Mouse (Mus musculus) midbrain, embryonic 13.5 days (tissue): ENCODE data around the gene Plppr5. TPM values are rescaled to one million over a fixed set of nuclear protein-coding genes. Genes with fewer than 3 reads are reported as not detected.

Experiments used
- ATAC-seq: fragments of 200-750 bp; cut with Nextera tagmentation; 2 replicates; pipeline ENCODE4 v1.8.0; 2017; ENCODE audit warnings: mild to moderate bottlenecking, moderate TSS enrichment, moderate library complexity
- H3K27ac ChIP-seq: fragments of 300-500 bp; sonication (generic); 2 replicates; pipeline ENCODE4 v1.5.1; 2015; ENCODE audit warnings: inconsistent platforms, mild to moderate bottlenecking, moderate library complexity
- H3K27me3 ChIP-seq: fragments of 300-500 bp; sonication (generic); 2 replicates; pipeline ENCODE4 v1.6.1; 2015; ENCODE audit warnings: mild to moderate bottlenecking, inconsistent platforms
- H3K36me3 ChIP-seq: fragments of 300-500 bp; sonication (generic); 2 replicates; pipeline ENCODE4 v1.6.1; 2015; ENCODE audit warnings: mild to moderate bottlenecking, inconsistent platforms
- H3K4me1 ChIP-seq: fragments of 300-500 bp; sonication (generic); replicated peaks from 2 replicates; pipeline ENCODE4 v1.6.1; 2015; ENCODE audit warnings: inconsistent platforms
- H3K4me2 ChIP-seq: fragments of 300-500 bp; sonication (generic); replicated peaks from 2 replicates; pipeline ENCODE4 v1.6.1; 2015; ENCODE audit warnings: moderate library complexity, mild to moderate bottlenecking, inconsistent platforms
- H3K4me3 ChIP-seq: fragments of 300-500 bp; sonication (generic); replicated peaks from 2 replicates; pipeline ENCODE4 v1.5.1; 2015; ENCODE audit warnings: mild to moderate bottlenecking, inconsistent platforms
- H3K9ac ChIP-seq: fragments of 300-500 bp; sonication (generic); replicated peaks from 2 replicates; pipeline ENCODE4 v1.6.1; 2015; ENCODE audit warnings: mild to moderate bottlenecking, inconsistent platforms
- H3K9me3 ChIP-seq: fragments of 300-500 bp; sonication (generic); 2 replicates; pipeline ENCODE4 v1.6.1; 2016; ENCODE audit warnings: mild to moderate bottlenecking, inconsistent platforms
- WGBS: fragments of 180-500 bp; shearing (Covaris S2); methylation state at CpG from one replicate; pipeline ENCODE4 v1.1.7; 2015; 5-methylcytosine and 5-hydroxymethylcytosine counted together
- polyA plus RNA-seq: library from polyadenylated mRNA; unstranded; fragments of >200 nt; fragmentation: Nextera tagmentation; extraction: Ambion mirVana; gene quantifications from 2 replicates; pipeline ENCODE4 v1.2.1, GENCODE M21; 2015

Plppr5 gene
- 1.8 and 2.0 TPM in 2 replicates for polyA plus RNA-seq

- 23% methylated on average over 20 of the region's 20 CpGs for WGBS
- peaks cover 15% of the 10 kb centered on the region for H3K4me1 ChIP-seq
- ATAC-seq = peak; percentile 65
- no peaks in the 10 kb centered on the region for H3K36me3 ChIP-seq
- peaks cover 26% of the 10 kb centered on the region for H3K27me3 ChIP-seq
- H3K4me2 ChIP-seq = peak within 1 kb of the TSS; percentile 91
- peak within 1 kb of the TSS; percentile 69 for H3K27ac ChIP-seq
- H3K4me3 ChIP-seq = peak within 1 kb of the TSS; percentile 73
- H3K9ac ChIP-seq = peak within 1 kb of the TSS; percentile 86
- no peaks in the 10 kb centered on the region for H3K9me3 ChIP-seq
These were observed at the start of gene Plppr5 for GRCm38 (mm10) chr3:117574529-117575252. Gene Plppr5 (plus strand): TSS chr3:117574836.

GRCm38 (mm10) chr3:117549899-117550298 lies 24.7 kb upstream of the Plppr5 start:
- 86% methylated on average over 5 of the region's 5 CpGs for WGBS
- H3K4me1 ChIP-seq = no peaks in the 10 kb centered on the region
- no peaks in the 10 kb centered on the region for H3K36me3 ChIP-seq
- no peak overlapping the region for H3K27ac ChIP-seq
- no peaks in the 10 kb centered on the region for H3K9me3 ChIP-seq
- ATAC-seq = no peak
- no peak overlapping the region for H3K4me3 ChIP-seq
- H3K9ac ChIP-seq = no peak overlapping the region
- H3K4me2 ChIP-seq = no peak overlapping the region
- no peaks in the 10 kb centered on the region for H3K27me3 ChIP-seq

GRCm38 (mm10) chr3:117550526-117550925 lies 24.1 kb upstream of the Plppr5 start:
- H3K36me3 ChIP-seq = no peaks in the 10 kb centered on the region
- no peaks in the 10 kb centered on the region for H3K27me3 ChIP-seq
- no peak overlapping the region for H3K4me2 ChIP-seq
- WGBS = 95% methylated on average over 4 of the region's 4 CpGs
- no peak overlapping the region for H3K27ac ChIP-seq
- H3K9ac ChIP-seq = no peak overlapping the region
- no peak overlapping the region for H3K4me3 ChIP-seq
- ATAC-seq = no peak
- no peaks in the 10 kb centered on the region for H3K9me3 ChIP-seq
- no peaks in the 10 kb centered on the region for H3K4me1 ChIP-seq

DNA sequence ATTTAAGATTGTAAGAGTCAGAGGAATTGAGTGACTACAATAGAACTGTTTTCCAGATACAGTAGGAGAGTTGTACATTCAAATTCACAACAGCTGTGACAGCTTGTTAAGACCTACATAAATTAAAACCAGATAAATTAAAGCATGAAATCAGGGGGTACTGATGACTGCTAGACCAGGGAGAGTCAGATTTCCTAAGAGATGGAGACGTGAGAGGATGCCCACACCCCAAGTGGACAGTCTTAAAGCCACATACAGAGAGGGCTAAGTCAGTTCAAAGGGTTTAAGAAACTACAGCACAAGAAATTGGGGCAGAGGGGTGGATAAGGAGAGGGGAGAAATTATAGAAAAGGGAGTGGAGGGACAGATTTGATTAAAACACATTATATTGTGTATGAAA lies 17.7 kb upstream of the Plppr5 start:
- peak; percentile 67; the same call in 1 of the 2 replicates for ATAC-seq
- Histone ChIP-seq H3K27ac (no peak overlapping the region), H3K9ac (no peak overlapping the region), H3K9me3 (0 out of 2 replicates have a peak, but pooled peaks cover 2% of the 10 kb centered on the region), H3K4me1 (no peaks in the 10 kb centered on the region), H3K4me3 (no peak overlapping the region), H3K36me3 (no peaks in the 10 kb centered on the region), H3K4me2 (no peak overlapping the region), H3K27me3 (no peaks in the 10 kb centered on the region)
- WGBS = 35% methylated on average over 1 of the region's 1 CpGs

DNA sequence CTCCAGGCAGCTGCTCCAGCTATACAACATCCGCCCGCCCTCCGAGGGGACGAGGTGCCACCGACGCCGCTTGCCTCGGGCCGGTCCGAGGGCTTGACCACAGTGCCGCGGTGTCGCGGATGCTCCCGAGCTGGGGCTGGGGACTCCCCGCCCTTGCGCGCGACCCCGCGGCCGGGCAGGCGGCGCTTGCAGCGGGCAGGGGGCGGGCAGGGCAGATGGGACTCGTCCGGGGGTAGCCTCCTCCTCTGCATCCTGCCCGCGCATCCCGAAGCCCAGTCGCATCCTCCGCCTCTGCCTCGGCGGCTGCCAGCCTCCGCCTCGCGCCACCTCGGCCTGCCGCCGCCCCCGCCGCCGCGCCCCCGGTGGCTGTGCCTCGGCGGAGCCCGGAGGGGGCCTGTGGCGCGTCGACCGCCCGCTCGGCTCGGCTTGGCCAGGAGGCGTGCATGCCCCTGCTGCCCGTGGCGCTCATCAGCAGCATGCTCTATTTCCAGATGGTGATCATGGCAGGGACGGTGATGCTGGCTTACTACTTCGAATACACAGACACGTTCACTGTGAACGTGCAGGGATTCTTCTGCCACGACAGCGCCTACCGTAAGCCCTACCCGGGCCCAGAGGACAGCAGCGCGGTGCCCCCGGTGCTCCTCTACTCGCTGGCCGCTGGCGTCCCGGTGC lies 754 bp downstream of the Plppr5 start:
- Histone ChIP-seq H3K27ac (peak overlapping the region; percentile 69), H3K27me3 (peaks cover 26% of the 10 kb centered on the region), H3K4me3 (peak overlapping the region; percentile 73), H3K9me3 (no peaks in the 10 kb centered on the region), H3K4me1 (peaks cover 15% of the 10 kb centered on the region), H3K36me3 (no peaks in the 10 kb centered on the region), H3K9ac (peak overlapping the region; percentile 86), H3K4me2 (peak overlapping the region; percentile 91)
- under 1% methylated on average over 55 of the region's 74 CpGs for WGBS
- ATAC-seq = peak; percentile 91

DNA sequence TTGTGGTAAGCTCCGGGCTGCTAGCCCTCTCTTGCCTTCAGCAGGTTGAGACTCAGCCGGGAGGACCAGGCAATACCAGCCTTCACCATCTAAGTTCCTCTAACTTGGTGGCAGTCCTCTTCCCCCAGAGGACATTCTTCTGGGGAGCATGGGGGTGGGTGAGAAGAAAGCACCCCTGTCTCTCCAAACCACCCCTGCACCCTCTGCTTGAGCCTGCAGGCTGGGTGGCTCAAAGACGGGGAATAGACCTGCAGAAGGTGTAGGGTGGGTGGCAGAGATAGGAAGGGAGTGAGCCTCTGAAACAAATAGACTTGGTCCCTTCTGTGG lies 1.3 kb downstream of the Plppr5 start:
- peak overlapping the region; percentile 69 for H3K27ac ChIP-seq
- H3K9me3 ChIP-seq = no peaks in the 10 kb centered on the region
- ATAC-seq = no peak; the same call in 1 of the 2 replicates
- peaks cover 26% of the 10 kb centered on the region for H3K27me3 ChIP-seq
- peaks cover 15% of the 10 kb centered on the region for H3K4me1 ChIP-seq
- H3K4me2 ChIP-seq = peak overlapping the region; percentile 91
- peak overlapping the region; percentile 86 for H3K9ac ChIP-seq
- WGBS = 14% methylated on average over 3 of the region's 3 CpGs
- no peaks in the 10 kb centered on the region for H3K36me3 ChIP-seq
- peak overlapping the region; percentile 73 for H3K4me3 ChIP-seq

DNA sequence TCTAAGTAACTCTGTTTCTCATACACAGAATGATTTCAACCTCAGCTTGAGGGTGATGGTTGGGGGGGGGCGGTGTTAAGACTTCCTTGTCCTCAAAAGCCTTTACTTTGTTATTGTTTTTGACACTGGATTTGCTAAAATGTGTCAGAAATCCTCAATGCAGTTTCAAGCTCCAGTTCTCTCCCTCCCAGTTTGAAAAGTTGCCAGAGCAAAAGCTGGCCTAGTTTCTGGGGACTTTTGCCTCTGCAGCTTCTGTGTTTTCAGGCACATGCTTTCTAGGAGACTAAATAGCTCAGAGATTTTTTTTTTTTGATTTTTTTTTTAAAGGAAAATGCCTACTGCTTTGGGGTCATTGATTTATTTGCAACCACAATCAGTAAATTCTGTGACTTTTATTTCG lies 2.7 kb downstream of the Plppr5 start:
- 91% methylated on average over 2 of the region's 2 CpGs for whole genome bisulfite sequencing
- H3K27ac ChIP-seq = no peak overlapping the region
- peaks cover 26% of the 10 kb centered on the region for H3K27me3 ChIP-seq
- no peaks in the 10 kb centered on the region for H3K36me3 ChIP-seq
- no peak for ATAC-seq
- H3K4me1 ChIP-seq = peaks cover 15% of the 10 kb centered on the region
- no peak overlapping the region for H3K4me2 ChIP-seq
- no peak overlapping the region for H3K9ac ChIP-seq
- no peak overlapping the region for H3K4me3 ChIP-seq
- H3K9me3 ChIP-seq = no peaks in the 10 kb centered on the region

DNA sequence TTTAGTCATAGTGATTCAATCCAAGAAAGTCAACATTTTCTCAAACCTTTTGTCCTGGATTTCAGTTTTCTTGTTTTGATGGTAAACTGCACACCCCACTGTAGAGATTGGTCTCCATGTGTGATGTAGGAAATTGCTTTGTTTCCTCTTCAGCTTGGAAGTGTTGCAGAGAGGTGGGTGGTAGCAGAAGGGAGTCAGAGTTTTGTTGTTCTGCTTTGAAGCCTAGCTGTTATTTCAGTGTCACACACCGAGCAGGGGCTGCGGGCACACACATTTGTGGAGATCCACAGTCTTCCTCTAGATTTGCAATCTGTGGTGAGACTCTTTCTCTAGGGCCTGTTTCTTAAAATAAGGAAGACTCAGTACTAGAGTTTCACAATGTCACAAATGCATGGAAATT lies 8.0 kb downstream of the Plppr5 start:
- Histone ChIP-seq H3K4me3 (no peak overlapping the region), H3K27me3 (peaks cover 4% of the 10 kb centered on the region; the same call in 1 of the 2 replicates), H3K27ac (no peak overlapping the region), H3K4me1 (no peaks in the 10 kb centered on the region), H3K36me3 (no peaks in the 10 kb centered on the region), H3K9me3 (no peaks in the 10 kb centered on the region), H3K9ac (no peak overlapping the region), H3K4me2 (no peak overlapping the region)
- no peak for ATAC-seq
- 94% methylated on average over 2 of the region's 2 CpGs for WGBS

DNA sequence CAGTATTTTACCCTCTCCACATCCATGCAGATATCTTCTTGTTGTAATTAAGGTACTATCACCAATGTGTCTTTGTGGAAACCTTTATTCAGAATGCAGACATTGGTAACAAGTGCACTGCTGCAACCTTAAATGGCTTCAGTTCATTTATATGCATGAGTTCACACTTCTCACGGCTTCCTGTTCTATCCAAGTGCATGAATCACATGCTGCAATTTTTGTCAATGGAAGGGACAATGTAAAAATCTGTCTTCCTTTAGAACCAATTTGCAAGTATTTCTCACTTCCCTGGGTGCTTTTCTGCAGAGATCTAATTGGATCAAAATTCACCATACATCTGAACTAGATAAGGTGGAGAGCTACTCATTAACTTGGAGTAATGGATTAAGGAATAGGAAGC lies 27.8 kb downstream of the Plppr5 start:
- ATAC-seq = no peak
- no peak overlapping the region for H3K27ac ChIP-seq
- no peaks in the 10 kb centered on the region for H3K36me3 ChIP-seq
- no peaks in the 10 kb centered on the region for H3K27me3 ChIP-seq
- WGBS = 62% methylated on average over 1 of the region's 1 CpGs
- no peaks in the 10 kb centered on the region for H3K9me3 ChIP-seq
- H3K4me3 ChIP-seq = no peak overlapping the region
- no peak overlapping the region for H3K4me2 ChIP-seq
- H3K9ac ChIP-seq = no peak overlapping the region
- H3K4me1 ChIP-seq = no peaks in the 10 kb centered on the region

DNA sequence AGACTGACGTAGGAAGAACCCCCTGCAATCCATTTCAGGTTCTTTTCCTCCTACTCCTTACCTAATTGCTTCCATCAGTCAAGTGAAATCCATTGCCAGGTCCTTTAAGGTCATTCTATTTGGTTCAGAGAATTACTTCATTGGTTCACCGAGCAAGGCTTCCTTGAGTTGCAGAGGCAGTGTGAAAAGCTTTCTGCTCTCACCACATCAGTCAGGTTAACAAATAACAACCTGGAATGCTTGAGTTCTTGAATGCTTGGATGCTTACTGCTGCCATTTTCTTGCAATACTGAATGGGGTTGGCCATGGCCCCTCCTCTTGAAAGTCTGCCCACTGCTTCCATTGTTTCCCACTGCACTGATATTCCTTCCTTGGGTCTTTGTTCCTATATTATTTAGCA lies 28.8 kb downstream of the Plppr5 start:
- Histone ChIP-seq H3K27ac (no peak overlapping the region), H3K4me2 (no peak overlapping the region), H3K27me3 (no peaks in the 10 kb centered on the region), H3K9ac (no peak overlapping the region), H3K9me3 (no peaks in the 10 kb centered on the region), H3K36me3 (no peaks in the 10 kb centered on the region), H3K4me3 (no peak overlapping the region), H3K4me1 (no peaks in the 10 kb centered on the region)
- ATAC-seq = no peak
- WGBS = 72% methylated on average over 2 of the region's 2 CpGs

DNA sequence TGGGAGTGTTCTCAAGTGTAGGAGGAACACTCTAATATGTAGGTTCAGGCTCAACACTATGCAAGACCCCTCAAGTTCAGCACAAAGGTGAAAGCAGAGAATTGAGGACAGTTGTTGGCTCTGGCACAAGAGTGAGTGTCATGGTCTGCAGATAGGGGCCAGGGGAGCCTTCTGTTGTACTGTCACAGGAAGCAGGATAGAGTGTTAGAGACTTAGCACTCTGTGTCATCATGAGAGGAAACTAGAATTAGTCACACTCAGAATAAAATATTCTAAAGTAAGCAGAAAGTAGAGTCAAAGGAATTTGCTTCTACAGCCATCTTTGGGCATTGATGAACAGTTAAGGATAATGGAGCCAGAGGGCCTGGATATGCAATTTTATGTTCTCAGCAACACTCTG lies 31.7 kb downstream of the Plppr5 start:
- H3K27ac ChIP-seq = no peak overlapping the region
- H3K36me3 ChIP-seq = no peaks in the 10 kb centered on the region
- H3K4me3 ChIP-seq = no peak overlapping the region
- no peaks in the 10 kb centered on the region for H3K9me3 ChIP-seq
- H3K4me2 ChIP-seq = no peak overlapping the region
- H3K9ac ChIP-seq = no peak overlapping the region
- ATAC-seq = no peak
- no peaks in the 10 kb centered on the region for H3K4me1 ChIP-seq
- no peaks in the 10 kb centered on the region for H3K27me3 ChIP-seq

- WGBS = 65% methylated on average over 5 of the region's 5 CpGs
- H3K4me1 ChIP-seq = no peaks in the 10 kb centered on the region
- no peaks in the 10 kb centered on the region for H3K36me3 ChIP-seq
- H3K27me3 ChIP-seq = no peaks in the 10 kb centered on the region
- no peak for ATAC-seq
- H3K9me3 ChIP-seq = no peaks in the 10 kb centered on the region
- no peak overlapping the region for H3K27ac ChIP-seq
- no peak overlapping the region for H3K9ac ChIP-seq
- no peak overlapping the region for H3K4me2 ChIP-seq
- no peak overlapping the region for H3K4me3 ChIP-seq
These were observed 36.8 kb downstream of the Plppr5 start for GRCm38 (mm10) chr3:117611453-117611852.
